Mouse (Mus musculus) neural tube, embryonic 11.5 days (tissue): ENCODE results near the gene Mrnip. TPM values are rescaled to one million over a fixed set of nuclear protein-coding genes. Genes with fewer than 3 reads are reported as not detected.

Experiments used
- ATAC-seq: fragments of 200-750 bp; cut with Nextera tagmentation; 2 replicates; pipeline ENCODE4 v1.8.0; 2017; ENCODE audit warnings: moderate number of reproducible peaks, mild to moderate bottlenecking, moderate TSS enrichment, moderate library complexity; ENCODE audit not compliant: insufficient read depth, low FRiP score, low TSS enrichment
- DNase-seq: peaks from one replicate; pipeline ENCODE4 v3.0.0-alpha.2; 2015; ENCODE audit warnings: low spot score
- H3K27ac ChIP-seq: fragments of 300-500 bp; sonication (generic); 2 replicates; pipeline ENCODE4 v1.5.1; 2014; ENCODE audit warnings: low read depth, mild to moderate bottlenecking, low read length
- H3K27me3 ChIP-seq: fragments of 300-500 bp; sonication (generic); 2 replicates; pipeline ENCODE4 v1.6.1; 2014; ENCODE audit warnings: mild to moderate bottlenecking, low read length, mixed read lengths; ENCODE audit not compliant: control insufficient read depth, insufficient read depth
- H3K36me3 ChIP-seq: fragments of 300-500 bp; sonication (generic); 2 replicates; pipeline ENCODE4 v1.6.1; 2014; ENCODE audit warnings: mild to moderate bottlenecking, low read length, moderate library complexity, mixed read lengths; ENCODE audit not compliant: control insufficient read depth, insufficient read depth
- H3K4me1 ChIP-seq: fragments of 300-500 bp; sonication (generic); 2 replicates; pipeline ENCODE4 v1.6.1; 2014; ENCODE audit warnings: low read length, mixed read lengths; ENCODE audit not compliant: control insufficient read depth, insufficient read depth
- H3K4me2 ChIP-seq: fragments of 300-500 bp; sonication (generic); 2 replicates; pipeline ENCODE4 v1.6.1; 2014; ENCODE audit warnings: low read depth, mild to moderate bottlenecking, moderate library complexity
- H3K4me3 ChIP-seq: fragments of 300-500 bp; sonication (generic); 2 replicates; pipeline ENCODE4 v1.5.1; 2014; ENCODE audit warnings: low read depth, low read length
- H3K9ac ChIP-seq: fragments of 300-500 bp; sonication (generic); 2 replicates; pipeline ENCODE4 v1.6.1; 2014; ENCODE audit warnings: mild to moderate bottlenecking, low read length
- H3K9me3 ChIP-seq: fragments of 300-500 bp; sonication (generic); 2 replicates; pipeline ENCODE4 v1.6.1; 2016; ENCODE audit warnings: low read length; ENCODE audit not compliant: control insufficient read depth
- WGBS: fragments of 180-500 bp; shearing (Covaris S2); extraction: QIAGEN DNeasy Blood & Tissue Kit; methylation state at CpG from one replicate; pipeline ENCODE4 v1.1.7; 2014; 5-methylcytosine and 5-hydroxymethylcytosine counted together
- microRNA-seq: library from miRNA; unstranded; fragments of <30 nt; microRNA quantifications from one replicate; pipeline ENCODE4, GENCODE M21; 2016
- polyA plus RNA-seq: library from polyadenylated mRNA; unstranded; fragments of >200 nt; fragmentation: Nextera tagmentation; extraction: Ambion mirVana; gene quantifications from 2 replicates; pipeline ENCODE4 v1.2.1, GENCODE M21; 2014

The Mrnip gene
- polyA plus RNA-seq, 1 experiment from 2014 or later: 23.7 TPM

DNA sequence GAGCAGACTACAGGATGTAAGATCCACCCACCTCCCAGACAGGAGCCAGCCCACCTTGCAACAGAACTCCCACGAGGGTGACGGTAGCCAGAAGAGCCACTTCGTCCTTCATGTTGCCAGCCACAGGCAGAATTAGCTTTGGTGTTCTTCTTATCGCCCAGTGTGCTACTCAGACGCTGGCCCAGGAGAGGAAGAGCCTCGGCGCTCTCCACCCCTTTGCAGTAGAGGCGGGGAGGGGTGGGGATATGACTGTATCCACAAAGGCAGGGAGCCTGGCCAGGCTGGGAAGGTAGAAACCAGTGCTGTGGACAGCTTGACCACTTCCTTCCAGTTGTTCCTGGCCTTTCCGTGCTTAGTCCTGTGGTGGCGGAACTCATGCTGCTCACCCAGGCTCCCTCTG lies 64.1 kb downstream of the Mrnip start, which contains the start of gene Ltc4s:
Gene Ltc4s, minus strand, starts transcription at position 293 of the 400 bp plus-strand sequence.
- H3K27ac ChIP-seq: no peak within 1 kb of the TSS
- no peak within 1 kb of the TSS; the same call in 1 of the 2 replicates for H3K4me3 ChIP-seq
- H3K9me3 ChIP-seq: no peaks in the 10 kb centered on the region
- peak within 1 kb of the TSS; percentile 83 for H3K4me2 ChIP-seq
- ATAC-seq (no peak), DNase-seq (no peak)
- H3K9ac ChIP-seq: no peak within 1 kb of the TSS
- H3K36me3 ChIP-seq: peaks cover 2% of the 10 kb centered on the region; the same call in 1 of the 2 replicates
- 0 out of 2 replicates have a peak, but pooled peaks cover 2% of the 10 kb centered on the region for H3K4me1 ChIP-seq
- H3K27me3 ChIP-seq: peaks cover 16% of the 10 kb centered on the region
- WGBS: 33% methylated on average over 10 of the region's 10 CpGs

DNA sequence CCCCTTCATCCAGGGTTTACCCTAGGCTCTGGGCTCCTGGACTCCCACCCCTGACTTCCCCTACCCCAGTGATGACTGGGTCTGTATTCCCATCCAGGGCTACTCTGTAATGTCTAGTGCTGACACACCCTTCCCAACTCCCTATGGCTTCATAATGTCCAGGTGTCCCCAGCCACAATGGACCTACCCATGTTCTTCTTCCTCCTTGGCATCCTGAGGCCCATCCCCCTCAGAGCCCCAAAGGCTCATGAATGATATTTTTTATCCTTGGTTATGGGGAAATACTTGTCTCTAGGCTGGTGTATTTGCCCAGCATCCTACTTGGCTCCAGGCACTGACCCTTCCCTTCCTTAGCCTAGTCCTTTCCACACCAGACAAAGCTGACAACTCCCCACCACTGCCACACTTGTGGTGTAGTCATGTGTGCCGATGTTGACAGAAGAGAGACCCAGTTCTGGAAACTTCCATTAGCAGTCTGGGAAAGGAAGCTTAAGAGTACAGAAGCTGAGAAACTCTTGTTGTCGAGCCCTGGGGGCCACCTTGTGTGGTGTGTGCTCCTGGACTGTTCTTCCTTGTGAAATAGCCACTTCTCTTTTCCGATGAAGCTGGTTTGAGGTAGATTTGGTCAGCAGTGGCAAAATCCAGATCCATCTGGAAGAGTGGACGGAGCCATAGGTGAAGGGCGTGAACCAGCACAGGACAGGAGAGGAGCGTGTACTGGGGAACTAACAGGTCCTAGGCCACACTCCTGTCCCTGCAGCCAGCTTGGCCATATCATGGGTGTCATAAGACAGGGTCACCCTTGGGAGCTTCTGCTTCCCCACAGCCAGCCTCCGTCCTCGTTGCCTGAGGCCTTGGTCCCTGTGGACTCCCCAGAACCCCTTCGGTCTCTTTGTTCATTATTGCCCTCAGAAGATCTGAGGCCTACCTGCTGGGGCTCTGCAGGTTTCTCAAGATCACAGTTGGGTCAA lies 64.9 kb downstream of the Mrnip start:
- no peak overlapping the region for H3K9ac ChIP-seq
- no peak overlapping the region for H3K27ac ChIP-seq
- no peaks in the 10 kb centered on the region for H3K9me3 ChIP-seq
- DNase-seq (no peak), ATAC-seq (no peak)
- 0 out of 2 replicates have a peak, but pooled peaks cover 2% of the 10 kb centered on the region for H3K36me3 ChIP-seq
- peaks cover 16% of the 10 kb centered on the region for H3K27me3 ChIP-seq
- 0 out of 2 replicates have a peak, but pooled peaks cover 2% of the 10 kb centered on the region for H3K4me1 ChIP-seq
- 92% methylated on average over 9 of the region's 9 CpGs for WGBS
- no peak overlapping the region for H3K4me3 ChIP-seq
- H3K4me2 ChIP-seq: no peak overlapping the region

DNA sequence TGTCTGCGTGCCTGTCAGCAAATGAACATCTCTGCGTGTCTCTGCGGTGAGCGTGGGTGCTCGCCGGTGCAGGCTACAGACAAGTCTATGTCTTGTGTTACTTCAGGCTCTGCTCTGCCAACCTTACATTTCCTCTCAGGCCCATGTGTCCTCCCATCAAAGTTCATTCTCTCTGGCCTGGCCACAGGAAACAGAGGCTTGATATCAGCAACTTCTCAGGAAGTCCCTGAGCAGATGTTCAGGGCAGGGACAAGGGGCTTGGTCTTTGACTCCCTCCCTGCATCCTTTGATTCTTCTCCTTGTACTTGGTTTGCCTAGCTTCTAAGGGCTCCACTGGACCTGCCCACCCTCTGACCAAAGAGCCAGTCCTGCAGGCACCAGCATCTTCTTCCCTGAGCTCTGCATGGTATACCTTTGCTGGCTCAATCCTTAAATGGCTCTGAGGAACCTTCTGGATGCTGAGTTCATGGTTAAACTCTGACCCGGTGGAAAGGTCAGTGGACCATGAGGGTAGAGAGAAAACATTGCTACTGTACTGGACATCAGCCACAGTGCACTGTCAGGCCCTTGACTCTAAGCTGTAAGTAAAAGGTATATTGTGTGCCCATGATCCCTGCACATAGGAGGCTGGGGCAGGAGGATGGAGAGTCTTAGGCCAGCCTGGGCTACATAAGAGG lies 66.1 kb downstream of the Mrnip start:
- no peaks in the 10 kb centered on the region for H3K9me3 ChIP-seq
- H3K9ac ChIP-seq: no peak overlapping the region
- 0 out of 2 replicates have a peak, but pooled peaks cover 2% of the 10 kb centered on the region for H3K4me1 ChIP-seq
- no peaks in the 10 kb centered on the region for H3K36me3 ChIP-seq
- DNase-seq (no peak), ATAC-seq (no peak)
- no peak overlapping the region for H3K4me3 ChIP-seq
- H3K27me3 ChIP-seq: peaks cover 16% of the 10 kb centered on the region
- H3K27ac ChIP-seq: no peak overlapping the region
- no peak overlapping the region for H3K4me2 ChIP-seq
- WGBS: 85% methylated on average over 7 of the region's 7 CpGs

DNA sequence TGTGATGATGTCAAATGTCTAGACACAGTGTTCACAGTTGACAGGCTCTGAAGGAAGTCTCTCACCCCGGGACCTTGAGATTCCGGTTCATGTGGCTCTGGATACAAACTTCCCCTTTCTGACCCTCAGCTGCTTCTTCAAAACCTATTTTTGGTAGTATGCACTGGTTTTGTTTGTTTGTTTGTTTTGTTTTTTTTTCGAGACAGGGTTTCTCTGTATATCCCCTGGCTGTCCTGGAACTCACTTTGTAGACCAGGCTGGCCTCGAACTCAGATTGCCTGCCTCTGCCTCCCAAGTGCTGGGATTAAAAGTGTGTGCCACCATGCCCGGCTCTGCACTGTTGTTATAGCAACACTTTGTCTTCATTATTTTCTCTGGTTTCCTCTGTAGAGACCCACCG lies 69.7 kb downstream of the Mrnip start:
- Histone ChIP-seq H3K36me3 (no peaks in the 10 kb centered on the region), H3K4me2 (no peak overlapping the region), H3K4me1 (no peaks in the 10 kb centered on the region), H3K9me3 (no peaks in the 10 kb centered on the region), H3K4me3 (no peak overlapping the region), H3K9ac (no peak overlapping the region), H3K27me3 (no peaks in the 10 kb centered on the region), H3K27ac (no peak overlapping the region)
- no peak for ATAC-seq
- WGBS: 87% methylated on average over 6 of the region's 6 CpGs
- DNase-seq: no peak

DNA sequence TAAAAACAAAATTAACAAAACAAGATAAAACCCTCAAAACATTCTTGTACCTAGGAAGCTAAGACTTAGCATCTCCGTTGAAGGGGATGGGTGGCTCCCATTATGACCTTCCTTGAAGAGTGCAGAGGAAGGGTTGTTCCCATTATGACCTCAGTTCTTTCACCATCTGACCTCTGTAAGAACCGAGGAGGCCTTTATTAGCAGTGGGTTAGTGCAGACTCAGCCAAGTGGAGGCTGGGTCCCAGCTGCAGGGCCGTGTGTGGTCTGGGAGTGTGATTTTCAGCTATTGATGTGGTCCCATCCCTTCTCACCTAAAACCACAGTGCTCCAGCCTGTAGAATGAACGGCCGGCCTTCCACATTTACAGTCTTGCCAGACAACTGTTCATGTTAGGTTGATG lies 71.0 kb downstream of the Mrnip start:
- H3K4me2 ChIP-seq: no peak overlapping the region
- 65% methylated on average over 5 of the region's 5 CpGs for WGBS
- no peak for ATAC-seq
- H3K27ac ChIP-seq: no peak overlapping the region
- no peak for DNase-seq
- no peaks in the 10 kb centered on the region for H3K27me3 ChIP-seq
- no peaks in the 10 kb centered on the region for H3K9me3 ChIP-seq
- no peak overlapping the region for H3K9ac ChIP-seq
- H3K36me3 ChIP-seq: no peaks in the 10 kb centered on the region
- H3K4me3 ChIP-seq: no peak overlapping the region
- no peaks in the 10 kb centered on the region for H3K4me1 ChIP-seq

DNA sequence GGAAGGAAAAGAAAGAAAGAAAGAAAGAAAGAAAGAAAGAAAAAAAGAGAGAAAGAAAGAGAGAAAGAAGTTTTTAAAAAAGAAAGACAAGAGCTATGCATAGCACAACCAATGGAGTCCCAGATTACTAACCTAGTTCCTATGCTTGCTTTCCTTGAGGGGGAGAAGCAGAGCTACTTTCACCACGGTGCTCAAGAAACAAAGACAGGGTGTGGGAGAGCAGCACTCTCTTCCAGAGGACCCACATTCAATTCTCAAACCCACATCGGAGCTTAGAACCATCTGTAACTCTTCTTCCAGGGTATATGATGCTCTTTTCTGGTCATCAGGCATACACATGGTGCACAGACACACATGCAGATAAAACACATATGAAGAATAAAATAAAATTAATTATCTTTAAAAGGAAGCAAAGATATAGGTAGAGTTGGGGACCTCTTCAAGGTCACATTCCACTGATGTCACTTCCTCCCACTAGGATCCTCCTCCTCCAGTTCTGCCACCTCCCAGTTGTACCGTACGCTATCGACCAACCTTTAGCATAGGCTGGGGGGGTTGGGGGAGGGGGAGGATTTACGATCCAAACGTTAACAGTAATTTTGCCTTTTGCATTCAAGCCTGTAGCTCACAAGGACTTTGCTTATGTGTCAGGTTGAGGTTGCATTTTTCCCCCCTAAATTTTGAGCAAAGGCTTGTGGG lies 74.4 kb downstream of the Mrnip start:
- WGBS: 80% methylated on average over 7 of the region's 7 CpGs
- H3K27ac ChIP-seq: no peak overlapping the region
- no peak overlapping the region for H3K9ac ChIP-seq
- no peaks in the 10 kb centered on the region for H3K36me3 ChIP-seq
- ATAC-seq (no peak), DNase-seq (no peak)
- no peak overlapping the region for H3K4me3 ChIP-seq
- no peaks in the 10 kb centered on the region for H3K27me3 ChIP-seq
- no peak overlapping the region for H3K4me2 ChIP-seq
- H3K4me1 ChIP-seq: no peaks in the 10 kb centered on the region
- H3K9me3 ChIP-seq: no peaks in the 10 kb centered on the region

Small RNA genes within 50 kb of the gene (microRNA-seq; reads per million reads assigned to microRNA genes)
- gene Mir6919: not detected

Other genes with a start within 250 kb of the Mrnip start
- gene Rnf130, start 149.1 kb upstream of the Mrnip start, polyA plus RNA-seq: 79.0 and 80.0 TPM in 2 replicates
- 33.1 and 34.7 TPM in 2 replicates for gene Tbc1d9b, start 43.0 kb upstream of the Mrnip start, polyA plus RNA-seq
- 185 and 210 TPM in 2 replicates for gene Sqstm1, start 36.4 kb downstream of the Mrnip start, polyA plus RNA-seq
- gene Mgat4b, start 36.4 kb downstream of the Mrnip start, polyA plus RNA-seq: 23.2 and 25.1 TPM in 2 replicates
- gene Ltc4s, start 64.2 kb downstream of the Mrnip start, polyA plus RNA-seq: 0.64 and 1.2 TPM in 2 replicates
- gene Maml1, start 117.9 kb downstream of the Mrnip start, polyA plus RNA-seq: 10.7 and 11.1 TPM in 2 replicates
- 240 and 252 TPM in 2 replicates for gene Canx, start 151.2 kb downstream of the Mrnip start, polyA plus RNA-seq
- not detected in 2 replicates for gene Cby3, start 180.0 kb downstream of the Mrnip start, polyA plus RNA-seq
- 840 and 876 TPM in 2 replicates for gene Hnrnph1, start 202.5 kb downstream of the Mrnip start, polyA plus RNA-seq